Mouse (Mus musculus) kidney, adult 9 months (tissue): ENCODE results near the gene Gm2696.
"Not testable (repeated sequence)": the region's sequence is repeated elsewhere in the genome, so short reads cannot be mapped to it uniquely, and the experiment has no call there.

Experiments used
- DNase-seq: peaks from one replicate; pipeline ENCODE4 v3.0.0; 2022

Gm2696 gene

GRCm38 (mm10) chr10:77814382-77814781, at the start of gene Gm2696:
Gene Gm2696 (plus strand): TSS chr10:77814682.
- DNase-seq = no peak

- no peak for DNase-seq
Observed at GRCm38 (mm10) chr10:77769727-77770126, 44.8 kb upstream of the Gm2696 start.

DNA sequence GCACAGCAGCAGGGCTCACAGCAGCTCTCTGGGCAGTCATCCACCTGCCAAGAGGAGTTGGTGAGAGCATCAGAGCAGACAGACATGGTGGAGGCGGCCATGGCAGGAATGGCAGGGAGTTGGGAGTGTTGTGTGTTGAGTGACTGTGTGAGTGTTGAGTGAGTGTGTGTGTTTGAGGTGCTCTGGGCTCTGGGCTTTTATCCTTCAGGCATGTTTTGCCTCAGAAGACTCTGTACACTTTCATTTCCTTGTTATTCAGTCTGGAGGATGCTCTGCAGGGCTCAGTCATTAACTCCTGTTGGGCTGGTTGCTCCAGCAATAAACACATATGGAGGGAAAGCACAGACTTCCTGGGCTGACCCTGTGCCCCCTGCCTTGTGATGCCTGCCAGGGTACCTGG, 43.3 kb upstream of the Gm2696 start, which contains the start of gene Gm3238:
Gm3238 (minus strand) TSS at position 101 of the 400 bp plus-strand sequence.
- DNase-seq = not testable (repeated sequence)

DNA sequence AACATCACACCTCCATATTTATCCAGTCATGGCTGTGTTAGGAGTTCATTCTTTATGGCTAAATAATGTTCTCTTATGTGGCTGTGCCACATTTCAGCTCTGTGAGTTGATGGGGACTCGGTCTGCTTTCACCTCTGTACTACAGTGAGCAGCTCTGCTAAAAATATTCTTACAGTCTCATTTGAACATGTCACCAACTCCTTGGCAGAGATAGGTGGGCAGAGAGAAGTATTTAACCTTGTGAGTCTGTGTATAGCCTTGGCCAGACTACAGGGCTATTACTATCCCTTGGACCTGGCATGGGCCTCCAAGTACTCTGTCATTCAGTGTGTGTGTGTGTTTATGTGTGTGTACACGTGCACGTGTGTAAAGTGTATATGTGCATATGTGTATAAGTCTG, 42.3 kb upstream of the Gm2696 start:
- DNase-seq = not testable (repeated sequence)

GRCm38 (mm10) chr10:77776844-77777243, 37.6 kb upstream of the Gm2696 start, which contains the start of gene Gm7138:
Gene Gm7138 (minus strand): TSS chr10:77776944.
- not testable (repeated sequence) for DNase-seq

- DNase-seq = not testable (repeated sequence)
Observed at GRCm38 (mm10) chr10:77782442-77782841, 32.0 kb upstream of the Gm2696 start, which contains the start of gene Gm3250. Gene Gm3250 (minus strand): TSS chr10:77782542.

- not testable (repeated sequence) for DNase-seq
Observed at GRCm38 (mm10) chr10:77783396-77783795, 31.1 kb upstream of the Gm2696 start.

DNA sequence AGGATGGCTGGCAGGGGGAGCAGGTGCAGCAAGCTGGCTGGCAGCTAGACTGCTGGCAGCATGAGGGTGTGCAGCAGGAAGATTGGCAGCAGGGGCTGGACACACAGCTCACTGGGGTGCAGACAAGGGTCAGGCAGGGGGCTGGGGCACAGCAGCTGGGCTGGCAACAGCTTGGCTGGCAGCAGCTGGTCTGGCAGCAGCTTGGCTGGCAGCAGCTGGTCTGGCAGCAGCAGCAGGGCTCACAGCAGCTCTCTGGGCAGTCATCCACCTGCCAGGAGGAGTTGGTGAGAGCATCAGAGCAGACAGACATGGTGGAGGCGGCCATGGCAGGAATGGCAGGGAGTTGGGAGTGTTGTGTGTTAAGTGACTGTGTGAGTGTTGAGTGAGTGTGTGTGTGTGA, 26.6 kb upstream of the Gm2696 start, which contains the start of gene Gm7137:
Gm7137 (minus strand) TSS at position 325 of the 400 bp plus-strand sequence.
- DNase-seq = not testable (repeated sequence)

GRCm38 (mm10) chr10:77788621-77789020, 25.9 kb upstream of the Gm2696 start:
- DNase-seq = no peak

DNA sequence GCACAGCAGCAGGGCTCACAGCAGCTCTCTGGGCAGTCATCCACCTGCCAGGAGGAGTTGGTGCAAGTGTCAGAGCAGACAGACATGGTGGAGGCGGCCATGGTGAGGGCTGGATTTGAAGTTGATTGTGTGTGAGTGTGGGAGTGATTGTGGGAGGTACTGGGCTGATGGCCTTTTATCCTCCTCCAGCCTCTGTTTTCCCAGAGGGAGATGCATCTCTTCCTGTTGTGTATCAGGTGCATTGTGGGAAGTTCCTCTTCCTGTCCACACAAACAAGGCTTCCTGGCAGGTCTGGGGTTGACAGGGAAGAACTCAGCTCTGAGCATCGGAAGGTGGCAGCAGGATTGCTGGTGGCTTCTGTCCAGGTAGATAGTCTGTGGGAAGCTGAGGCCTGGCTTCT, 19.5 kb upstream of the Gm2696 start, which contains the start of gene Gm9639:
Gm9639 (minus strand) TSS at position 101 of the 400 bp plus-strand sequence.
- no peak for DNase-seq

DNA sequence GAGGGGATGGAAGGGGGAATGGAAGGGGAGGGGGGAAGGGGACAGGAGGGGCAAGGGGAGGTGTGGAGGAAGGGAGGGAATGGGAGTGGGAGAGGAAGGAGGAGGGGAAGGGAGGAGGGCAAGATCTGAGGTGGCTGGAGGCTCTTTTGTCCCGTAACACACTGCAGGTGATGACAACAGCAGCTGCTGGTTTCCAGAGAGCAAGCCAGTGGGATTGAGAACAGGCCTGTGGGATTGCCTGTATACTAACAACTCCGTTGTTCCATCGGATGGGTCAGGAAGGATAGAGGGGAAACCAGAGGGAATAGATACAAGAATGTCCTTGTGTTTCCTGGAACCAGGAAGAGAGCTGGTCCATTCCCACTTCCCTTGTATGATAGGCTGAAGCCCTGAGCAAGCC, 16.8 kb upstream of the Gm2696 start:
- no peak for DNase-seq

GRCm38 (mm10) chr10:77798164-77798920, 16.1 kb upstream of the Gm2696 start:
- not testable (repeated sequence) for DNase-seq

GRCm38 (mm10) chr10:77798921-77799508, 15.5 kb upstream of the Gm2696 start, which contains the start of gene Gm19668:
Gene Gm19668 (minus strand): TSS chr10:77799133.
- no peak for DNase-seq

DNA sequence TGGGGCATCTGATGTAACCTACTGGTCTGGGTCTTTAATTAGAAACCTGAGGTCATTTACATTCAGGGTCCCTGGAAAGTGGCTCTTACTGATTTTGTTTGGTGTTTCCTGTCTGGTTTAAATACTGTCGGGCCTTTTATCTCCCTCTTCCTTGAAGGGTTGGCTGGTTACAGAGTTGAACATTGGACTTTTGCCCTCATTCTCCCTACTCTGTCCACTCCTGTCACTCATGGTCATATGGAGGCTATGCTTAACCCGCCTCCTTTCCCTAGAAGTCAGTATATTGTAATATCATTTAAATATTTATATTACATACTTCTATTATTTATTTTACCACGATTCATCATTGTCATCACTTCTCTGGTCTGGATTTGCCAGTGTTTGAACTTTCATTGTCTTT, 10.4 kb upstream of the Gm2696 start:
- peak; percentile 9 for DNase-seq

DNA sequence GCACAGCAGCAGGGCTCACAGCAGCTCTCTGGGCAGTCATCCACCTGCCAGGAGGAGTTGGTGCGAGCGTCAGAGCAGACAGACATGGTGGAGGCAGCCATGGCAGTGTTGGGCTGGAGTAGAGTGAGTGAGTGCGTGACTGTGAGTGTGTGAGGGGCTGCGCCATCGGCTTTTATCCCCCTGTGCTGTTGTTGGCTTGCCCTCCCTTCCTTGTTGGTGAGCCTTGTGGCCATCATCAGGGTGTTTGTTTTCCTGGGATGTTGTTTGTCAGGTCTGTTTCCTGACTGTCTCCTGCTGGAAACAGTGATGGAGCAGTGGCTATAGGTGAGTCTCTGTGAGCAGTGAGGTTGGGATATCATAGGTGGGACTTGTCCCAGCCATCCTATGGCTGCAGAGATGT, 2.7 kb upstream of the Gm2696 start, which contains the start of gene Gm9507:
Gm9507 (minus strand) TSS at position 101 of the 400 bp plus-strand sequence.
- DNase-seq = no peak

DNA sequence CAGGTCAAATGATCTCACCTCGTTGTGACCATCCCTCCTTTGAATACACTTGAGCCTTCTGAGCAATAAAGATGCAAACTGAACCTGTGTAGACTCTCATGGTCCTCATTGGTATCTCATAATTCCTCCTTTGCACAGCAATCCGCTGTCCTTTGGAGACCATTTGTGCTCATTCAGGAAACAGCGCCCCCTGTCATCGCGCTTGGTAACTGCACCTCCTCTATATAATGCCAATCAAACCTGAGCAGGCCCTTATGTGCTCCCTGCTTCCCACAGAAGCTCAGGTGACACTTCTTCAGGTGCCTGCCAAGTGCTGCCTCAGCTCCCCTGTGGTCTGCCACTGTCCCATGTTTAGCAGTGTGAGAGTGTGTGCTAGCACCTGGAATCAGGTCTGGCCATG, 1.0 kb downstream of the Gm2696 start:
- DNase-seq = peak; percentile 13

GRCm38 (mm10) chr10:77818523-77818922, 4.0 kb downstream of the Gm2696 start:
- no peak for DNase-seq

- no peak for DNase-seq
Observed at GRCm38 (mm10) chr10:77819203-77819602, 4.7 kb downstream of the Gm2696 start.

DNA sequence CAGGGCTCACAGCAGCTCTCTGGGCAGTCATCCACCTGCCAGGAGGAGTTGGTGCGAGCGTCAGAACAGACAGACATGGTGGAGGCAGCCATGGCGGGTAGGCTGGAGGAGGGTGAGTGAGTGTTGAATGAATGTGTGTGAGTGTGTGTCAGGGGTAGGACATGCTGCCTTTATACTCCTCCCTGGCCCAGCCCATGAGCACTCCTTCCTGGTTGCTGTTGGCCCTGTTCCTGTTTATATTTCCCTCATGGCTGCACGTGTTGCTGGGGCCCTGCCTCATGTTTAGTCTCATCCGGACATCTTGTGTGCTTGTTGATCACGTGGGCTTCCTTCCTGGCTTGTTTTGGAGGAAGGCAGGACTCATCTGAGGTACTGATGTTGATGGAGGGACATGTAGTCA, 12.5 kb downstream of the Gm2696 start, which contains the start of gene Krtap10-4:
Krtap10-4 (minus strand) TSS at position 145 of the 400 bp plus-strand sequence.
- no peak for DNase-seq

- no peak for DNase-seq
Observed at GRCm38 (mm10) chr10:77835647-77836046, 21.2 kb downstream of the Gm2696 start, which contains the start of gene Krtap10-10. Gene Krtap10-10 (plus strand): TSS chr10:77835947.

GRCm38 (mm10) chr10:77839006-77839405, 24.5 kb downstream of the Gm2696 start:
- no peak for DNase-seq

DNA sequence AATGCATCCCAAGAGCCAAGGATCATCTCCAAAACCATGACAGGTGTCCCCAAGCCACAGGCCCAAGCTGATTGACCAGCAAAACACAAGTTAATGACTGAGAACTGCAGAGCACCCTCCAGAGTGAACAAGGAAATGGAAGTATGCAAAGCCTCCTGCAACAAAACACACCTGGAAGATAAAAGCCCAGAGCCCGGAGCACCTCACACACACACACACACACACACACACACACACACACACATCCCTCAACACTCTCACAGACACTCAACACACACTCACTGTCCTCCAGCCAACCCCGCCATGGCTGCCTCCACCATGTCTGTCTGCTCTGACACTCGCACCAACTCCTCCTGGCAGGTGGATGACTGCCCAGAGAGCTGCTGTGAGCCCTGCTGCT, 32.0 kb downstream of the Gm2696 start, which contains the start of gene Gm36176:
Gm36176 (plus strand) TSS at position 301 of the 400 bp plus-strand sequence.
- no peak for DNase-seq

DNA sequence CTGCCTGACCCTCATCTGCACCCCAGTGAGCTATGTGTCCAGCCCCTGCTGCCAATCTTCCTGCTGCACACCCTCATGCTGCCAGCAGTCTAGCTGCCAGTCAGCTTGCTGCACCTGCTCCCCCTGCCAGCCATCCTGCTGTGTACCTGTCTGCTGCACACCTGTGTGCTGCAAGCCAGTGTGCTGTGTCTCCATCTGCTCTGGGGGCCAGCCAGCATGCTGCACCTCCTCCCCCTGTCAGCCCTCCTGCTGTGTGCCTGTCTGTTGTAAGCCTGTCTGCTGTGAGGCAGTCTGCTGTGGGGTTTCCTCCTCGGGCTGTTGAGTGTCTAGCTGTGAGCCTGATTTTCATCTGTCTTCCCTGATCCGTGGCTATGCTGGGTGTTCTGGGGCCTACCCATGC, 32.5 kb downstream of the Gm2696 start:
- DNase-seq = no peak
